Mouse (Mus musculus): Measurements from ENCODE around the gene Fibp. TPM values are rescaled to one million over a fixed set of nuclear protein-coding genes. Genes with fewer than 3 reads are reported as not detected.

Gene Fibp
- polyA plus RNA-seq, 1 experiment from 2014 or later: 40.2 TPM

DNA sequence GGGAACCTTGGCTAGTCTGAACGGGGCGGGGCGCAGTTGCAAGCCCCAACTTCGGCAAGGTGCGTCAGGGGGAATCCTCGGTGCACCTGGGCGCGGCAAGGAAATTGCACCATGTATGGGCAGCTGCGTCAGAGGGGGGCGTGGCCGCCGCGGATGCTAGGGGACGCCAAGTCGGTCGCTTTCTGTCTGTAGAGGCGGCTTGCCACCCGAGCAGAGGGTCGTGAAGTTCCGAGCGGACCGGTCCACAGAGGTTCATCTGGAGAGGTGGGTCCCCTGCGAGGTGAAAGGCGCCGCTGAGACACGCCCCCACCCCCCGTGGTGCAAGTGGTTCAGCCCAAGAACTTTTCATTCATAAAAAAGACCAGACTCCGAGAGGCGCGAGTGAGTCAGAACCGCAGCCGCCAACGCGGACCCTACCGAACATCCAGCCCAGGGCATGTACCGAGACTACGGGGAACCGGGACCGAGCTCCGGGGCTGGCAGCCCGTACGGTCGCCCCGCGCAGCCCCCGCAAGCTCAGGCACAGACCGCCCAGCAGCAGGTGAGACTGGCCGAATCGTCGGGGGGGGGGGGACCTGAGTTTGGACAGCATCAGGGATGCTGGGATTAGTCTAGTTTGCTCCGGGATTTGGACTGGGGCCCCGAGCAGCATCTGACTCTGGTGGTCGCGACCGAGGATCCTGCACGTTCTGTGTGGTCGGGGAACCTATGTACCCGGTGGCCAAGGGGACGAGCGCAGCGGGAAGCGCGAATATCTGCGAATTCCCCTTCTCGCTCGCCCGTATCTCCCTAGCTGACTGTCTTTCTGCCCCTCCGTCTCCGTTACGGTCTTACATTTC lies 12.7 kb upstream of the Fibp start, which contains the start of gene Fosl1:
TSS of gene Fosl1 (plus strand) at position 33 of the 839 bp plus-strand sequence.
- Histone ChIP-seq H3K36me3 (ENCODE audit: inconsistent target) (no peaks in the 10 kb centered on the region), H3K4me3 (ENCODE audit: inconsistent target) (peak within 1 kb of the TSS; percentile 37), H3K27ac (no peak within 1 kb of the TSS), H3K79me2 (ENCODE audit: inconsistent target) (no peaks in the 10 kb centered on the region)
- 2% methylated on average over 70 of the region's 70 CpGs for WGBS (ENCODE audit: missing documents)

DNA sequence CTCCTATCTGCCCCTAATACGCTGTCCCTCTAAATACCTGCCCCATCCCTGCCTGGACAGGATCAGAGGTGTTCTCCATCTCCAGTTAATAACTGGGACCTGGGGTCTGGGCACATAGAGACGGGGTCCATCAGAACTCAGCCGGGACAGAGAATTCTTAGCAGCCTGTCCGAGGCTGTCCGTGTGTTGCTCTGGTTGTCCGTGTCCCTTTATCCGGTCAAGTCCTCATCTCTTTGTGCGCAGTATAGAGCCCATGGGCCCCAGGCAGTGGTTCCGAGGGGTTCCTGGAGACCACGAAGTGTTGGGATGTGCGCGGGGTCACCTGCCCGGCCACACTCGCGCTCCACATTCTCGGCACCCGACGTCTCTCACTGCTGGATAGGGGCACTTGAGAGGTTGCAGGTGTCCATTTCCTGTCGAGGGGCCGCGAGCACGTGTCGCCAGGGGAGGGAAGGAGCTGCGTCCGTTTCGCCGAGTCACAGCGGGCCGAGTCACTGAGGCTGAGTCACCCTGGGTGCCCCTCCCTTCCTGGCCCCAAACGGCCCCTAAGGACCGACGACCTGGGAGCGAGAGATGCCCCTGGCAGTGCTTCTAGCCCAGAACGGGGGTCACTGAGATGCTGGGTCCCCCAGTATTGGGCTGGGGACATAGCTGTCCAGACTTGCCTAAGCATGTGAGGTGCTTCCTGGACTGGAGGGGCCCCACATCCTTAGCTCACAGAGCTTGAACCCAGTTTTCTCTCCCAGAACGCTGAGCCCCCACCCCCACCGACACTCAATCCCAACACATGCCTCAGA lies 11.9 kb upstream of the Fibp start:
- H3K4me3 ChIP-seq (ENCODE audit: inconsistent target): no peak overlapping the region
- H3K36me3 ChIP-seq (ENCODE audit: inconsistent target): no peaks in the 10 kb centered on the region
- WGBS (ENCODE audit: missing documents): 11% methylated on average over 31 of the region's 36 CpGs
- H3K27ac ChIP-seq: no peak overlapping the region
- H3K79me2 ChIP-seq (ENCODE audit: inconsistent target): no peaks in the 10 kb centered on the region

DNA sequence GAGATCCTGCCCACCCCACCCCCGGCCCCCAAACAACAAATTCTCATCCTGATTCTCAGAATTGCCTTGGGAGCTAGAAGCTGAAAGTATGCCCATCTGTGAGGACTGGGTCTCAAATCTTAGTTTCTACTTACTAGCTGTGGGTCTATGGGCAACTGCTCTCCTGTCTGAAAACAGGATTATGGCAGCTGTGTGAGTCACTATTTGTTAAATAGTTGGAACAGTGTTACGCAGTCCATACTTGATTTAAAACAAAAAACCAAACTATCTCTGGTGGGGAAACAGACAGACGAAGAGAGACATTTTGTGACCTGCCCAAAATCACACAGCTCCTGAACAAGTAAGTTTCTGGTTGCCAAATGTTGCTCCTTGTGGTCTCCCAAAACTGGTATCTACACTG lies 10.7 kb upstream of the Fibp start:
- no peaks in the 10 kb centered on the region for H3K36me3 ChIP-seq (ENCODE audit: inconsistent target)
- WGBS (ENCODE audit: missing documents): 100% methylated on average over 3 of the region's 3 CpGs
- peaks cover 5% of the 10 kb centered on the region; the same call in 1 of the 2 replicates for H3K79me2 ChIP-seq (ENCODE audit: inconsistent target)
- no peak overlapping the region for H3K27ac ChIP-seq
- no peak overlapping the region for H3K4me3 ChIP-seq (ENCODE audit: inconsistent target)

DNA sequence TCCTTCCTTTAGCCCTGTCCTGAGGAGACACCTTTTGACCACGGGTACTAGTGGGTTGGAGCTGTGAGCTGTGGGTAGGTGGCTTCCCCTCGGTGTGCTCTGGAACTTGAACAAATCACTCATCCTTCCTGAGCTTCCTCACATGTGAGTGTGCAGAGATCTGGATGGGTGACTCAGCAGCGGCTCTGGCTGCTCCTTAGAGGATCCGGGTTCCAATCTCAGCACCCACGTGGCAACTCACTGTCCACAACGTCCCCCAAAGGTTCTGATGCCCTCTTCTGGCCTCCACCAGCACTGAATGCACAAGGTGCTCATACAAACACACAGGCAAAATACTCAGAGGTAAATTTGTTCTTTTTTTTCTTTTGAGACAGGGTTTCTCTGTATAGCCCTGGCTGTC lies 8.6 kb upstream of the Fibp start:
- H3K36me3 ChIP-seq (ENCODE audit: inconsistent target): no peaks in the 10 kb centered on the region
- WGBS (ENCODE audit: missing documents): 79% methylated on average over 4 of the region's 6 CpGs
- no peak overlapping the region for H3K27ac ChIP-seq
- H3K79me2 ChIP-seq (ENCODE audit: inconsistent target): peaks cover 24% of the 10 kb centered on the region
- H3K4me3 ChIP-seq (ENCODE audit: inconsistent target): no peak overlapping the region

GRCm38 (mm10) chr19:5455037-5455436 lies 5.4 kb upstream of the Fibp start:
- no peak overlapping the region for H3K4me3 ChIP-seq (ENCODE audit: inconsistent target)
- no peaks in the 10 kb centered on the region for H3K36me3 ChIP-seq (ENCODE audit: inconsistent target)
- peaks cover 24% of the 10 kb centered on the region for H3K79me2 ChIP-seq (ENCODE audit: inconsistent target)
- no peak overlapping the region for H3K27ac ChIP-seq
- WGBS (ENCODE audit: missing documents): 94% methylated on average over 12 of the region's 12 CpGs

DNA sequence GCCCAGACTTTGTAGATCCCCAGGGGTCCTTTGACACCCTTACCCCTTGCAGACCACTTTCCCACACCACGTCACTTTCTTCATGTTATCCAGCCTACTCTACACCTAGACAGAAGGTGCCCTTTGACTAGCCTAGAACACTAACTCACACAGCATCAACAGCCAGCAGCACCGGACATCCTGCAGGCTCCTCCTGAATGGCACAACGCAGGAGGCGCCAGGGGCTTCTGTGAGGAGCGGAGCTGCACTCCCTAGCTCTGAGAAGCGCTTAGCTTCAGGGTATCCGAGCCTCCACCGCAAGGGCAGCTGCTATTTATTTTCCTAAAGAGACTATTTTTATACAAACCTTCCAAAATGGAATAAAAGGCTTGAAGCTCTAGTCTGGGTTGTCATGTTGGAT lies 4.8 kb upstream of the Fibp start:
- Histone ChIP-seq H3K36me3 (ENCODE audit: inconsistent target) (no peaks in the 10 kb centered on the region), H3K79me2 (ENCODE audit: inconsistent target) (peaks cover 24% of the 10 kb centered on the region), H3K4me3 (ENCODE audit: inconsistent target) (no peak overlapping the region), H3K27ac (no peak overlapping the region)
- 85% methylated on average over 8 of the region's 8 CpGs for whole genome bisulfite sequencing (ENCODE audit: missing documents)

GRCm38 (mm10) chr19:5456241-5456921 lies 4.0 kb upstream of the Fibp start:
- H3K79me2 ChIP-seq (ENCODE audit: inconsistent target): peaks cover 31% of the 10 kb centered on the region
- H3K36me3 ChIP-seq (ENCODE audit: inconsistent target): no peaks in the 10 kb centered on the region
- H3K4me3 ChIP-seq (ENCODE audit: inconsistent target): peak overlapping the region; percentile 50
- no peak overlapping the region for H3K27ac ChIP-seq
- 3% methylated on average over 26 of the region's 26 CpGs for WGBS (ENCODE audit: missing documents)

DNA sequence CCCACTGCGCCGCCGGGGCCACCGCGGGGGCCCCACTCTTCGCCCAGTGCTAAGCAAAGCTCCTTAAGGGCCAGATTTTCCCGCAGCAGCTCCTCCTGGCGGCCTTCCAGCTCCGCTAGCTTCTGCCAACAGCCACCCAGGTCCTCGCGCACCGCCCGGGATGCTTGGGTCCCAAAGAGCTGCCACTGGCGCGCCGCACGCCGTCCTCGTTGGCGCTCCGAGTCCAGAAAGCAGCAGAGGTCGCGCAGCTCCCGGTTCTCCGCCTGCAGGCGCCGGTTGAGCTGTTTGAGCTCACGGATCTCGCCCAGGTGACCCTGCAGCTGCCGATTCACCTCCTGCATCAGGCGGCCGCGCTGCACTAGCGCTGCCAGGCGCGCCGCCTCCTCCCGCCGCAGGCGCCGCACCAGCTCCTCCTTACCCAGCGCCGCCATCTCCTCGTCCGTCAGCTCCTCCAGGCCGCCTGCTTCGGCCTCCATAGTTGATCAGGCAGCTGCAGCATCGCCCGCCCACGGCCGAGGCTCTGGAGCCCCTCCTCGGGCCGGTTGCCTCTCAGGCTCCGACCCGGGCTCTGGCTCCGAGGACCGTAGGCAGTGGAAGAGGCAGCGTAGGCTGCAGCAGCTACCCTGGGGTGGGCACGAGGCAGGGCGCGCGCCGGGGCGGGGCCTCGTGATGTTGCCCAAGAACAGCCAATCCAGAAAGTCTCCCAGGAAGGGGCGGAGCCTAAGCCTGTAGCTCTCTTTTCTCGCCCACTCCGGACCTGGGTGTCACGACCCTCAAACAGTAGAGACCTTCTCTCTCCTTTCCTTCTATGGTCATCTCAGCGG lies 3.3 kb upstream of the Fibp start:
- H3K36me3 ChIP-seq (ENCODE audit: inconsistent target): peaks cover 2% of the 10 kb centered on the region; the same call in 1 of the 2 replicates
- peak overlapping the region; percentile 50 for H3K4me3 ChIP-seq (ENCODE audit: inconsistent target)
- H3K79me2 ChIP-seq (ENCODE audit: inconsistent target): peaks cover 36% of the 10 kb centered on the region
- under 1% methylated on average over 69 of the region's 70 CpGs for WGBS (ENCODE audit: missing documents)
- no peak overlapping the region for H3K27ac ChIP-seq

DNA sequence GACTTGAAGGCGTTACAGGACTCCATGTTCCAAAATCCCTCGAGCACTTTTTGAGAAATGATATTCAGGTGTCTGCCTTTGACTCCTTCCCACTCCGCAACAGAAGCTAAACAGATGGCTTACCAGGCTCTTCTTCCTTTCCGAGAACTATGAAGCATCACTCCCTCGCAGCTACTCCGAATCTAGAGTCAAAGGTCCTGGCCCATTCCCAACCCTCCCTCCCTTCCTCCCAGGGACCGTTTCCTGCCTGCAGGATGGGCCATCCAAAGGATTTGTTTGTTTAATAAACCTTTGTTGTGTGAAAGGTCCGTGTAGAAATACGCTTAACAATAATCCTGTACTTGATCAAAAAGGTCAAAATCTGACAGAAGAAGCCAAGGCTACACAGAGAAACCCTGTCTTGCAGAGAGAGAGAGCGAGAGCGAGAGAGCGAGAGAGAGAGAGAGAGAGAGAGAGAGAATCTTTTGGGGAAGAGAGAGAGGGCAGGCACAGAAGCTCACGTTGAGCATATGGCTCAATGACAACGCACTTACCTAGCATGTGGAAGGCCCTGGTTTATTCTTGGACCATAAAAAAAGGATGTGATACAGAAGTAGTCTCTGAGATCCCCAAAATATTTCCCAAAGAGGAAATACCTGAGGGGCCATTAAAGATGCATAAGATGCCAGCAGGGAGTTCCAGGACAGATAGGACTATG lies 2.5 kb upstream of the Fibp start, which contains the start of gene Ccdc85b:
TSS of gene Ccdc85b (minus strand) at position 149 of the 697 bp plus-strand sequence.
- 18% methylated on average over 13 of the region's 14 CpGs for WGBS (ENCODE audit: missing documents)
- Histone ChIP-seq H3K36me3 (ENCODE audit: inconsistent target) (peaks cover 9% of the 10 kb centered on the region), H3K4me3 (ENCODE audit: inconsistent target) (peak within 1 kb of the TSS; percentile 50), H3K27ac (no peak within 1 kb of the TSS), H3K79me2 (ENCODE audit: inconsistent target) (peaks cover 36% of the 10 kb centered on the region)

GRCm38 (mm10) chr19:5459019-5459418 lies 1.4 kb upstream of the Fibp start:
- no peak overlapping the region for H3K27ac ChIP-seq
- WGBS (ENCODE audit: missing documents): 90% methylated on average over 7 of the region's 7 CpGs
- H3K79me2 ChIP-seq (ENCODE audit: inconsistent target): peaks cover 36% of the 10 kb centered on the region
- peaks cover 21% of the 10 kb centered on the region for H3K36me3 ChIP-seq (ENCODE audit: inconsistent target)
- H3K4me3 ChIP-seq (ENCODE audit: inconsistent target): no peak overlapping the region

DNA sequence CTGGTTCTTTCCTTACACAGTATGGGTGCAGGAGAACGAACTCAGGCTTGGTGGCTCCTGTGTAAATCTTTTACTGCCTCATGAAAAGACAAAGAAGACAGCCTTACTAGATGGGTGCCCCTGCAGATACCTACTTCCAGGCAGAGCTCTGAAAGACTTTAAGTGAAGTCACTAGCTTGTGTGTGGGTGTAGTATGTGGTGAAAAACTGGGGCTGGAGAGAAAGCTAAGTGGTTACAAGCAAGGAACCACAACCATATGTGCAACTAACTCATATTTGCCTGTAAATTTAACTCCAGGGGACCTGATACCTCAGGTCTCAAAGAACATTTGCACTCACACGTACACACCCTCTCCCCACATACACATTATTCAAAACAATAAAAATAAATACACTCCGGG lies 519 bp upstream of the Fibp start:
- Histone ChIP-seq H3K27ac (peak overlapping the region; percentile 73), H3K4me3 (ENCODE audit: inconsistent target) (peak overlapping the region; percentile 96), H3K79me2 (ENCODE audit: inconsistent target) (peaks cover 29% of the 10 kb centered on the region), H3K36me3 (ENCODE audit: inconsistent target) (peaks cover 30% of the 10 kb centered on the region)
- WGBS (ENCODE audit: missing documents): 32% methylated on average over 2 of the region's 3 CpGs

DNA sequence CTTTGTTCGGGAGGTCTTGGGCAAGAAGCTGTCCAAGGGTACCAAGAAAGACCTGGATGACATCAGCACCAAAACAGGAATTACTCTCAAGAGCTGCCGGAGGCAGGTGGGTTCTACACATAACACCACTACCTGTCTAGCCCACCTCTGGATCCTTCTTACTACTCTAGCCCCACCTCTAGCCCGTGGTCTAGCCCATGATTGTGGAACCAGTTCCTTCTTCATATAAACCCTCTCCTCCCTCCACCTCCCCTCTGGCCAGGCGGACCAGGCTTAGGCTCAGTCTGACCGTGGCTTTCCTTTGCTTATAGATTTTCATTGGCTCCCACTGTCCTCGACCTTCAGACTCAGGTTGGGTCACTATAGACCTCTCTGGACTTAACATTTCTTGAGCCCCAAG lies 996 bp downstream of the Fibp start:
- WGBS (ENCODE audit: missing documents): 85% methylated on average over 6 of the region's 6 CpGs
- Histone ChIP-seq H3K27ac (no peak overlapping the region), H3K4me3 (ENCODE audit: inconsistent target) (peak overlapping the region; percentile 96), H3K79me2 (ENCODE audit: inconsistent target) (peaks cover 14% of the 10 kb centered on the region), H3K36me3 (ENCODE audit: inconsistent target) (peaks cover 45% of the 10 kb centered on the region)

GRCm38 (mm10) chr19:5463212-5463611 lies 2.8 kb downstream of the Fibp start:
- H3K36me3 ChIP-seq (ENCODE audit: inconsistent target): peaks cover 56% of the 10 kb centered on the region
- H3K27ac ChIP-seq: no peak overlapping the region
- H3K79me2 ChIP-seq (ENCODE audit: inconsistent target): peaks cover 12% of the 10 kb centered on the region
- WGBS (ENCODE audit: missing documents): 92% methylated on average over 9 of the region's 9 CpGs
- no peak overlapping the region for H3K4me3 ChIP-seq (ENCODE audit: inconsistent target)

Data from macrophage (primary cell).